Mouse (Mus musculus) heart, postnatal 36 days (tissue): ENCODE measurements around the gene Krtcap2. TPM values are rescaled to one million over a fixed set of nuclear protein-coding genes. Genes with fewer than 3 reads are reported as not detected.

Experiments used
- DNase-seq, 2 experiments: peaks; one replicate each; pipeline ENCODE4 v3.0.0; 2021 to 2022
- intact Hi-C: fragments of 180-260 bp; cut with DNase I; formaldehyde crosslinking; loops from one replicate; pipeline ENCODE4 v1.15.1; 2025
- total RNA-seq, 2 experiments: library from RNA; stranded (reverse); gene quantifications; 2 replicates each; pipeline ENCODE4 v1.2.3; 2021

Gene Krtcap2
- total RNA-seq, 2 experiments from 2014 or later, result 82.3 to 87.0 TPM

GRCm38 (mm10) chr3:89244982-89245687 is 631 bp upstream of the Krtcap2 start:
- intact Hi-C loops, result no loop called here
- DNase-seq, result no peak

GRCm38 (mm10) chr3:89246261-89247100 is 715 bp downstream of the Krtcap2 start, which contains the start of gene Trim46:
Gene Trim46, minus strand, starts transcription at chr3:89246309.
- peak; percentile 90 to 93 for DNase-seq
- intact Hi-C loops, result no loop called here

- no peak for DNase-seq
- intact Hi-C loops, result no loop called here
Measured at GRCm38 (mm10) chr3:89247466-89247865, 1.7 kb downstream of the Krtcap2 start.

GRCm38 (mm10) chr3:89250435-89251040 is 4.8 kb downstream of the Krtcap2 start:
- intact Hi-C loops, result loop anchor here (1.0 to 5.0 kb wide), 3 partner anchors 32 to 102 kb away; no protein-coding TSS in a partner anchor

GRCm38 (mm10) chr3:89251365-89251895 is 5.7 kb downstream of the Krtcap2 start:
- intact Hi-C loops, result loop anchor here (5.0 kb wide), 1 partner anchor 101 kb away; no protein-coding TSS in a partner anchor
- peak; percentile 68 to 81 for DNase-seq

More at GRCm38 (mm10) chr3:89250435-89251040, 4.8 kb downstream of the Krtcap2 start:
- peak; percentile 75 to 79 for DNase-seq

GRCm38 (mm10) chr3:89254994-89255393 is 9.2 kb downstream of the Krtcap2 start:
- no peak for DNase-seq
- intact Hi-C loops, result loop anchor here (5.0 kb wide), 1 partner anchor 97 kb away; no protein-coding TSS in a partner anchor

GRCm38 (mm10) chr3:89256177-89256576 is 10.4 kb downstream of the Krtcap2 start:
- intact Hi-C loops, result no loop called here
- DNase-seq, result peak in 1 of 2 experiments; percentile 26

GRCm38 (mm10) chr3:89259076-89259475 is 13.3 kb downstream of the Krtcap2 start, which contains the start of gene Dpm3:
Gene Dpm3, plus strand, starts transcription at chr3:89259358.
- DNase-seq, result no peak
- intact Hi-C loops, result no loop called here

GRCm38 (mm10) chr3:89260211-89260610 is 14.4 kb downstream of the Krtcap2 start:
- intact Hi-C loops, result loop anchor here (10.0 kb wide), 1 partner anchor 585 kb away; no protein-coding TSS in a partner anchor
- DNase-seq, result no peak

- DNase-seq, result peak; percentile 38 to 39
- intact Hi-C loops, result loop anchor here (10.0 kb wide), 1 partner anchor 582 kb away; no protein-coding TSS in a partner anchor
Measured at GRCm38 (mm10) chr3:89262417-89262816, 16.7 kb downstream of the Krtcap2 start.

- peak; percentile 75 to 77 for DNase-seq
- intact Hi-C loops, result loop anchor here (1.0 to 10.0 kb wide), 2 partner anchors 14 to 578 kb away; no protein-coding TSS in a partner anchor
Measured at GRCm38 (mm10) chr3:89266439-89266893, 20.7 kb downstream of the Krtcap2 start.

- intact Hi-C loops, result loop anchor here (10.0 kb wide), 1 partner anchor 576 kb away; no protein-coding TSS in a partner anchor
- no peak for DNase-seq
Measured at GRCm38 (mm10) chr3:89268916-89269315, 23.1 kb downstream of the Krtcap2 start.

GRCm38 (mm10) chr3:89270051-89270755 is 24.4 kb downstream of the Krtcap2 start, which contains the start of gene Slc50a1:
Gene Slc50a1, minus strand, starts transcription at chr3:89270570.
- DNase-seq, result peak; percentile 92 to 93
- intact Hi-C loops, result no loop called here

- DNase-seq, result peak; percentile 49 to 64
- intact Hi-C loops, result no loop called here
Measured at GRCm38 (mm10) chr3:89270891-89271290, 25.1 kb downstream of the Krtcap2 start.

GRCm38 (mm10) chr3:89271760-89272159 is 26.0 kb downstream of the Krtcap2 start:
- no peak for DNase-seq
- intact Hi-C loops, result no loop called here

GRCm38 (mm10) chr3:89276061-89276460 is 30.3 kb downstream of the Krtcap2 start:
- intact Hi-C loops, result no loop called here
- no peak for DNase-seq

GRCm38 (mm10) chr3:89277281-89278021 is 31.7 kb downstream of the Krtcap2 start:
- DNase-seq, result peak; percentile 40 to 66
- intact Hi-C loops, result no loop called here

GRCm38 (mm10) chr3:89278107-89278506 is 32.3 kb downstream of the Krtcap2 start:
- intact Hi-C loops, result no loop called here

GRCm38 (mm10) chr3:89278643-89279042 is 32.9 kb downstream of the Krtcap2 start:
- intact Hi-C loops, result no loop called here
- no peak for DNase-seq

More at GRCm38 (mm10) chr3:89278107-89278506, 32.3 kb downstream of the Krtcap2 start:
- DNase-seq, result peak; percentile 63 to 74
